Mouse (Mus musculus) gastrocnemius, adult 18-20 months (tissue): ENCODE measurements at regions not wholly inside any gene's neighbourhood (a gene's known extent, or its start where the extent isn't known, plus 50 kb on each side); places are given as distances from the start of the nearest gene placed in this dataset.
"Not testable (repeated sequence)": the region's sequence is repeated elsewhere in the genome, so short reads cannot be mapped to it uniquely, and the experiment has no call there.

Experiments
- DNase-seq: peaks from one replicate; pipeline ENCODE4 v3.0.0; 2021; ENCODE audit warnings: low spot score

DNA sequence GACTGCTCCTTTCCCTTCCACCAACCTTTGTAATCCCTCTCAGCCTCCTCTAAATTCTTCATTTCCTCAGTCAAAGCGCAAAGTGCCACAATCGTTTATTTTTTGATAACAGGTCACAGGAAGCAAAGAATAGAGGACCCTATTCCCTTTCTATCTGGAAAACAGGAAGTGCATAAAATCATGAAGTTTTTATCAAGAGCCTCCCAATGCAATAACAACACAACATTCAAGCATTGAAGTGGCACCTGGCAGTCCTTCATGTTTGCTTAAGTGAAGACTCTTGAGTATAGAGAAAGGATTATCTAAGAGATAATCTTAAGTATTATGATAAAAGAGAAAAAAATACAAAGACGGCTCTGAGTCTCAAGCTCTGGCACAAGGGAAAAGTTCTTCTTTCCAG lies 111.9 kb downstream of the Ibtk start:
- no peak for DNase-seq

DNA sequence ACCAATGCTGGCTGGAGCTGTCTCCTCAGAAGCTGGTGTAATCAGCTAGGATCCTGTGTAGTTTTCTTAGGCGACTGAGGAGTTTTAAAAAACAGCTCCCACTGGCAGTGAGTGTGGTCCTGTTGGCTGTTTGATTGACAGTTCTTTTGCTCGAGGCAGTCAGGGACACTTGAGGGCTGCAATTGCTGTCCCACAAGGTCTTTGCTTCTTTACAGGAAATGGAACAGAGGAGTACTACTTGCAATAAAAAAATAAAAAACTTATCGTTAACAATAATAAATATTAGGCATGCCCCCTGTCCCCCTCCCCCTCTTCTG lies 113.0 kb downstream of the Ibtk start:
- DNase-seq = no peak

DNA sequence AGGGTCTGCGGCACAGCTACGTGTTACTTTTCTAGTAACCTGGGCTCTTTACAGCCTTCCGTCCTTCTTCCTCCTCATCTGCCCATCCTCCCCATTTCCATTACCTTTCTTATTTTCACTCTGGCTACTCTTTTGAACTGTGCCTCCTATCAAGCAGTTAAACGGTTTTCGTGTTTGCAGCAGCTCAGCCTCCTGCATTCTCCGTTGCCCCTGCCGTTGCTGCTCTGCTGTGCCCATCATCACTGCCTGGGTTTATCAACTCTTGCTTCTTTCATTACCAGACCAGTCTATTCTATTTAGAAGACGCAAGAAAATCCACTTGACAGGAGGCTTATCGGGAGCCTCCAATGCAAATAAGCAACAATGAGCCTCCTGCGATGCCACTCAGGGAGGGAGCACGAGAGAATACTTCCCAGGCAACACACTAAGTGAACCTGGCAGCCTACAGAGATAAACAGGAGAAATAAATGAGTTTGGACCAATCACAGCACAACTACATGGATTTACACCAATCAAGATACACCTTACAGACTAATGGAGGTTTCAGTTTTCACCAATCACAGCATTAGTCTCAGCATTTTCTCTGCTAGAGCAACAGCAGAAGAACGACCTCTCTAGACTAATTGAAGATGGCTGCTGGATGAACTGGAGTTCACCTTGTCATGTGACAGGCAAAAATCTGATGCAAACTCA lies 113.5 kb downstream of the Ibtk start:
- no peak for DNase-seq

DNA sequence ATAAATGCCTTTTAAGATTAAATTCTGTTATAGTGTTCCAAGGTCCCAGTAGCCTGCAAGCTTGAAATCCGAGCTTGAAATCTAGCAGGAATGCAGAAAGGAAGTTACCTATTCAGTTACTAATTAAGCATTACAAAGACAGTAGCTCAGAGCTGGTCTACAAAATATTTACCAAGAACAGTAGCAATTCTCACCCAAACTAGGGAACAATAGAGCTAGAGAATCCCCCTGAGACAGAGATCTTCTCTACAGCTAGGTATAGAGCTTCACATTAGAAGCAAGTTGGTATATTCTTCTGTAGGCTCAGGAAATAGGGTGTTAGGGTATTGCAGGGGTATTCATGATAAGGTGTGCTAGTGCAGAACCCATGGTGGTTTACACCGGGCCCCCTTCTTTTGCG lies 114.3 kb downstream of the Ibtk start:
- DNase-seq = not testable (repeated sequence)

DNA sequence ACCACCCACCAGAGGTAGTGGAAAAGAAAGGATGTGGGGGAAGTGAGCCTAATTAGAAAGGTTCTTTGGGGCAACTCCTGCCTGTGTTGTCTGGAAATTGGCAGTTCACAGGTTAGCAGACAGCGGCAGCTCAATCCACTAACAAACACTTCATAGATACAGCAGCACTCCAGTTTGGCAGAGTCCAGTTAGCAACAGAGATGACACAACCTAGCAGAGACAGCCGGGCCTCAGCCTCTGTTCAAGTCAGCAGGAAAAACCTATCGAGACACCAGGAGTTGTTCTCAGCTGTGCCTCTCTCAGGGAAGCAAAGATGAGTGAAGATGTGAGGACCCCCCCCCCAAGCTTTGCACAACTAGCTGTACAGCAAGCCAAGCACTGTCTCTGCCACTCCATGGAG lies 131.2 kb downstream of the Ibtk start:
- DNase-seq = no peak

DNA sequence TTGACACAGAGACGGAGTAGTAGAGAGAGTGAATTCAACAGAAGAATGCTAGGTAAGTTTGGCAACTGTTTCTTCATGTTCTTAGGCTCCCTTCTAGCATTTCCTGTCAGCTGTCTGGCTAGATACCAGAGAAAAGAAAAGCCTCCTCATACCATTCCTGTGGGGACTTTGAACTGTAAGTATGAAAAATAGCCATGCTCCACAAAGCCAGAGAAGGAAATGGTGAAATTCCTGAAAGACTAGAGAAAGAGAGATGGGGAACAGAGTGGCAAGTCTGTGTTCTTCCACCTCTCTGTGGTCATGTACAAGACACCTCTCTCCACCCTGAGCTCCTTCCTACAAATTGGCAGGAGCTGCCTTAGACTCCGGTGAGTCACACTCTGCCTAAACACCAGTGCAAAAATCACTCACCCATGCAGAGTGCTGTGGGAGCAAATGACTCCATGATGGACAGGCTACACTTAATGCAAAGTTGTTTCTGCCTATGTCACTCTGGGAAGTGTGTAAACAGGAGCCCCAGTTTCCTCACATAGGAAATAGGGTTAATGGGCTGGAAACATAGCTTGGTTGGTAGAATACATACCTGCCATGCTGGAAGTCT lies 131.9 kb downstream of the Ibtk start:
- no peak for DNase-seq

DNA sequence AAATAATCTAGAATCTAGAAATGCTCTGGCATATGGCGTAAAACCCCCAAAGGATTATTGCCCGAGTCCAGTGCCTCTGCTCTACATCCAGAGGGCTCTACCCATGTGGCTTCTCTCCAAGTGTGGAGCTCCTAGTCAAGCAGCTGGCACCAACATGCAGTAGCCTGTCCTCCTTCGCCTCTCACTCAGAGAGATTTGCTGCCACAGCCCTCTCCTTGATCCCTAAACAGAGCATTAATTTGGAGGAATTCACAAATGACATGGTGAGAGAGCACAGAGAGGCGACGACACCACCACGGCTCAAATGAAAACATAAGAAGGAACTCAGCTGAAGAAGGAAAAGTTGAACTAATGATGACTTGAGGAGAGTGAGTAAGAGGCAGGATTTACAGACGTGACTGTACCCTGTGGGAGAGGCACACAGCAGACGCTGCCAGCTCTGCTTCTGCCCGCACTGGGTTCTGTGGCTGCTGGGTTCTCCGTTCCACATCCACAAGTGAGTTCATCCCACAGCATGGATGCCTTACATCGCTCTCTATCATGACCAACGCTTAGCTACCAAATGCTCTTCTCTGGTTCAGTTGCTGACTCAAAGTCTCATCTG lies 132.8 kb downstream of the Ibtk start:
- no peak for DNase-seq

DNA sequence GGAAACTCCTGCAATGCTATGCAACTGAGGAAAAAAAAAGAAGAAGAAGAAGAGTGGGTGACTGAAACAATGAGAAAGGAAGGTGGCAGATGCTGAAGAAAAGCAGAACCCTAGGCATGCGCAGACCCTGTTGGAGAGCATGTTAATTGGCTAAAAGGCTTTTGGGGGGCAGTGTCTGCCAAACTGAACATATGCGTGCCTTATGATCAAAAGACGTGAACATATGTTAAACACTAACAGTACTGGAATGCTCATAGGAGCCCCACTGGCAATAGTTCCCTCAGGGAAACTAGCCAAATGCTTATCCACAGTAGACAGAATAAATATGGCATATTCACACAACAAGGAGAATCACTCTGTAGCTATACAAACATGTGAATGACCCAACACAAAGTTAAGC lies 140.0 kb downstream of the Ibtk start:
- no peak for DNase-seq

DNA sequence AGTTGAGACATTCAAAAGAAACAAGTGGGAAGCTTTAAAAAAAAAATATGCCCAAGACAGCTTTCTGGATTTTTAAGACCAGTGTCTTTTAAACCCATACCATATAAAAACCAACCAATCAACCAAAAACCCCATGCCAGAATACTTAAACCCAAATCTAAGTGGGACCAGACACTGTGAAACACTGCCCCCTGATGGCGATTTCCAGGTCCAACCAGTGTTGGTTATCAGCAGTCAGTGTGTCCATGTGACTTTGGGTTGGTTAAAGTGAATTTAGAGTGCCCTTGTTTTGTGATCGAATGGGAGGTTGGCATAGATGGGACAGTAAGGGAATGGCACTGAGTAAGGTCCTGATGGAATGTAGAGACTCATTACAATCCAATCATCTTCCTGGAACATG lies 152.2 kb downstream of the Ibtk start:
- peak; percentile 27 for DNase-seq

DNA sequence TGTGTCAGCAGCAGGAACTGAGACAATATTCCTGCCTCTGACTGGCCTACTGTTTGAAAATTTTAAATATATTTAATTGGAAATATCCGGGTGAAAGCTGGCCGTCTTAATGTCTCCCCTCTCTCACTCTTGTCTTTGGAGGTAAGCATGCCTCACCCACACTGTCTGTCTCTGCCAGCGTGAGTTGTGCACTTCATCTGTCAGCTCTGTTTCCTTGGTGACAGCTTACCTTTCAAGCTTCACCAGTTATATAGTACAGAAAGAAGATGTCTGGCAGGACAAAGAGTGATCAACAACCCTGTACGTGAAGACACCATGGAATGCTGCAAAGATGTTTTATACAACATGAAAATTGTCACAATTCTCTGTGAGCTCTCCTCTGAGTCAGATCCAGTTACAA lies 155.3 kb downstream of the Ibtk start:
- DNase-seq = no peak

DNA sequence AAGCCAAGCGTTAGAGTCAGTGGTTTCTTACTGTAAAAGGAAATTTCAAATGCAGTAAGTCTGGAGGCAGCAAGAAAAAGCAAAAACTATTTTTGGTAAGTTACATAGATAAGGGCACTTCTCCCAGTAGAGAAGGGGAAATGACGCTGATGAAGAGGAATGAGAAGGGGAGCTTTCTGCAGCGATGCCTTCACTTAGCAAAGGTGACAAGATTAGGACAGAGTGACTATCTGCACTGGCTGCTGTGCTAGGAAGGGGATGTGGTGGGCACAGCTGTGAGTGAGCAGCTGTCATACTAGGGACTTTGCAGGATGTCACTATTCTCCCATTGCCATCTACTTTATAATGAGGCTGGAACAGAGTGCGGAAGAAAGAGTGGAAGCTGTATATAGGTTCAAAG lies 156.5 kb downstream of the Ibtk start:
- no peak for DNase-seq

DNA sequence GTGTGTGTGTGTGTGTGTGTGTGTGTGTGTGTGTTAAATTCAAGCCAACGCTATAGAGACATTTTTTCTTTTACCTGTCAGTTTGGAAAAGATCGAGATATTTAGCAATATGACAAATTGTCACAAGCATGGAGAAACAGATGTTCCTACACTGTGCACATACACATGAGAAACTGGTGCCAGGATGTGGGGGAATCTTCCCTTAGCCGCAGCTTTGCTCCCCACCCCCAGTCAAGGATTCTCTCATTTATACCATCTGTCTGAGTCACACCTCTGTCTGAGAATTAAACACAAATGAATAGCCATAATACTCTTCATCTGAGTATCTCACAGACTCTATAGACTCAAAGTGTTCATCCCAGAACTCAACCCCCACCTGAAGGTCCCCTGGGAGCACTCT lies 159.9 kb downstream of the Ibtk start:
- DNase-seq = no peak

DNA sequence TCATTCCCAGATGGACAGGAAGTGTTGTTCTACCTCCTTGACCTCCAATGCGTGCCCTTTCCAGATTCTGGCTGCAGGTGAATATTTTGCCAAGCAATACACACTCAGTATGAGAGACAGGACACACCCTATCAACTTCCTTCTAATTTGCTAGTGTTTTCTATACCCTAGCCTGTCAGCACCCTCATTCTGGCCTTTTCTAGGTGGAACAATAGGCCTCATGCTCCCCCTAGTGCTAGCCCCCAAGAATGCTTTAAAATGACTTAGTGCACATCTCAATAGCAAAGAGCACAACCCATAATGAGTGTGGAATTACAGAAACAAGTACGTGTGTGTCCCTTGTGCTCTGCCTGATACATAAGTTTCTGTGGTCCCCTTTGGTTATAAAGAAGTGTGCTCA lies 161.1 kb downstream of the Ibtk start:
- peak; percentile 30 for DNase-seq

DNA sequence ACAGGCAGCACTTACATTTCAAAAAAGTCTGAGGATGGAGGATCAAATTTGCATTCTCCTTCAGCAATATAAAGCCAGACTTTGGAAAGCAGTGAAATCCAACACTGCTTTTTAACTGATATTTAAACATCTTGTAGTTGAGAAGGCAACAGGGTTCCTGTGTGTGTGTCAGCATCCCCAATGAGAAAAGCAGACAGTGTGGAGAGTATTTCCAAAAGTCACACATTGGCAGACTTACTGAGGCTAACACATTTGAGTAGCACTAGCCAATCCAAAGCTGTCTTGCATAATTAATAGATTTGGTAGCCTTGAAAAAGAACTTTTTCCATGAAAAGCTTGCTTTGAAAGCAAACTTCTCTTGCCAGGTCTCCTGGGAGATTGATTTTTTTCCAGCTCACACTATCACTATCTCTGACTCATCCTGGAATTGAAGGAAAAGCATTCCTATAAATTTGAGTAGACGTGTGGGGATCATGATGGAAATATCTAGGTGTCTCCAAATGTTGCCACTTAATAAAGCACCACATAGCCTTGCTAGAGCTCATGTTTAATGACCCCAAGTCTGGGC lies 168.0 kb downstream of the Ibtk start:
- peak; percentile 12 for DNase-seq

DNA sequence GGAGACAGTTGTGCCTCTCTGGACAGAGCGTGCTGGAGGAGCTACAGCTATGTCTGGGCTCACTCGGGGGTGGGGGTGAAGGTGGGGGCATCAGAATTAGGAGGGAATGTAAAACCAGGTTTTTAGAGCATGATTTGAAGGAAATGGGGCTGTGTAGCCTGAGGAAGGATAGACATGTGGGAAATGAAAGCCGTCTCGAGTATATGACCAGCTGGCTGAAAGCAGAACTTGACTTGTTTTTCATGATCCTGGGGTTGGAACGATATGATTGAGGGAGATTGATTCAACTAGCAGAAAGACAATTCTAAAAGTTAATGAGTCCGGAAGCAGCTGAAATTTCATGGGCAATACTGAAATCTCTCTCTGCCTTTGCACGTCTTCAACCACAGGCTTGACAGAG lies 171.3 kb downstream of the Ibtk start:
- DNase-seq = no peak

DNA sequence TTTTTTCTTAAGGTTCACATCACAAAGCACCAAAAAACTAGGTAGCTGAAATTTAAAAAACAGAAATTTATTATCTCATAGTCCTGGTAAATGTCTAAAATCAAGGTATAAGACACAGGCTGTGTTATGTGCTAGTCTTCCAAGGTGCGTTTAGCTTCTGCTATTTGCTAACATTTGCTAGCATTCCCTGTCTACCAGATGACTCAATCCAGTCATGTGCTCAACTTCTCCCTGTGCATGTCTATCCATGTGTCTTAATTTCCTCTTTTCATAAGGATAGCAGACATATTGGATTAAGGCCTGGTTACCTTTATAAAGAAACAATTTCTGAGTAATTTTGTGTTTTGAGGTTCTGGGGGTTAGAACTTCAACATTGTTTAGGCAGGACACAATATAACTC lies 171.8 kb downstream of the Ibtk start:
- no peak for DNase-seq

DNA sequence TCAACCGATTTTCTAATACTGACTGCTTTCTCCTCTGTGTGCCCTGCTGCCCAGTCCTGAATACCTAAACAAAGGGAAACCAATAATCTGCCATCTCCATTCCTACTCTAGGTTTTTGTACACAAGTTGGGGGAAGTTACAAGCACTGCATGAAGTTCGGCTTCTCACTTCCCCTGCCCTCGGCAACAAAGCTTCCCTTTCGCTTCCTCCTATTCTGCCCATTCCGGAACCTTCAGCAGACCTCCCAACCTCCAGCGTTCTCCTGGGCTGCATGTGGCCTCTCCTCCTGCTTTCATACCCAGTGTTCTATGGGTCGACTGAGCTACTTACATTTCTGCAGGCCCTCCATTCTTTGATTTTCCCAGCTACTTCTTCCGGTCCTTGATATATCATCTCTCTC lies 180.3 kb downstream of the Ibtk start:
- DNase-seq = peak; percentile 12

DNA sequence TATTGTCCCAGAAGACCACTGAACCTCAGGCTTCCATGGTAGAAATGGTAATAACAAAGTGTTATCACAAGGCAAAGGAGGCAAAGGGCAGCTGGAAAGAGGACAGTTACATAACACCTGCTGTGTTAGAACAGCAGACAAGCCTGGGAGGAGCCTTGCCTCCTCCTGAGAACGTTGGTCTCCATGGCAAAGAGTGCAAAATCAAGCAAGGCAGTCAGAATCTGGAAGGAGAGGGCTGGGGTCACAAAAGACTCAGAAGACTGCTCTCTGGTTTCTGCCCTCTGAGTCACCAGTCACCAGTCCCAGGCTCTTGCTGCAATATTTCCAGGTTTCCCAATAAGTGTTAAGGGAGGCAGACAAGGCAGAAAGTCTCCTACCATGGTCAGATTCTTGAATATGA lies 197.3 kb downstream of the Ibtk start:
- no peak for DNase-seq

DNA sequence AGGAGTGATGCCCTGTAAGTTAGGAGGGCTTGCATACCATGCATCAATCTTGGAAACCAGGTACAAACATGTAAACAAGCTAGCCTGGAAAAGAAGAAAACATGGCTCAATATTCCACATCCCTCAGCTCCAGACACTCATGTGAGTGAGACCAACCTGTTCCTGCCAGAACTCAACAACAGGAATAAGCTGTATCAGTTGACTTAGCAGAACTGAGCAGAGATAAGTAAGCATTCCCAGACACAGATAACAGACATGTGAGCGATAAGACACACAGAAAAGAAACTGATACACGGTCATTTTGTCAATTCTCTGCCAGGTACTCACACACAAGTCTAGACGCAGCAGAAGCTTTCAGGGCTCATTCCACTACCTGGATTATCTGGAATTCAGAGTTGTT lies 198.7 kb downstream of the Ibtk start:
- DNase-seq = no peak

DNA sequence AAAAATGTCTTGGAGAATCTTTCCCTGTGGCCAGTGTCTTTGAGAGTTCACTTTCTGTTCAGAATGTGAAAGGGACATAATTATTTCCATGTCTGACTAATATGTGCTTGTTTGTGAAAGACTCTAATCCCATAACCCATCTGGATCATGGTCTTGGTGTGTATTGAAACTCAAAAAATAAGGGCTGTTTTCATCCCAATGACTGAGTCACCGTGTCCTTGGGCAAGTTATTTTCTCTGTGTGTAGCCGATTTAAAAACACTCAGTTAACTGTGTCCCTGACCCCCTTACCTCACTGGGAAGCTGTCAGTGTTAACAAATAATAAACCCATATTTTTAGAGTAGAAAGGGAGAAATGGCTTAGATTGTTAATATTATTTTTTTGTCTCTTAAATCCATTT lies 202.9 kb downstream of the Ibtk start:
- peak; percentile 14 for DNase-seq

DNA sequence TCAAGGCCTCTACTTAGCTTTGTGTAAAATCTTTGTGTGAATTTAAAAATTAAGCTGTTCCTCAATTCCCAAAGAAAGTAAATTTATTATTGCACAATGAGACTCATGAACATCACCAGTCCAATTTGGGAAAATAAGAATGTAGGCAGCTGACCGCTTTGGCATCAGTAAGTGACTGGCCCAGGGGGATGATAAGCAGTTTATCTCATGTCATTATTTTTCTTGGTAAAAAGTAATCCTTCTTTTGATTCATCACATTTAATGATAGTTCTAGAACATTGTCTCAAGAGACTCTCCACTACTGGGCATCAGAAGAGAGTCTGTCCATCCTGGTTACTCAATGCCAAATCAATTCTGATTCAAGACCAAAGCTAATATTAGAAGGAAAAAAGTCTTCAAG lies 203.6 kb downstream of the Ibtk start:
- peak; percentile 27 for DNase-seq

DNA sequence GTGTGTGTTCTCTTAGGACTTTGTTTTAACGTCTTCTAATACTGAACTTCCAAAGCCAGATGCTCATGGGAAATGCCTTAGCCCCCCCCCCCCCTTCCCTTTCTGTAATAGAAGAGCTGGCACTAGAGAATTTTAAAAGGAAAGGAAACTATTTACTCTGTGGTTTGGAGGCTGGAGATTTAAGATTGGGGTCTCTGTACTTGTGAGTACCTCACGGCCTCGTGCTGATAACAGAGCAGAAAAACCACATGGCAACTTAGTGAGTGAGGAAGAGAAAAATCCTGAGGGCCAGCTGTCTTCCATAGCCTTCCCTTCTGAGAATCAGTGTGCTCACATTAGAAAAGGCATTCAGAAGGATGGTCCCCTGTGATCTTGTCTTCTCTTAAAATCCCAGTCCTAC lies 210.6 kb downstream of the Ibtk start:
- DNase-seq = no peak

DNA sequence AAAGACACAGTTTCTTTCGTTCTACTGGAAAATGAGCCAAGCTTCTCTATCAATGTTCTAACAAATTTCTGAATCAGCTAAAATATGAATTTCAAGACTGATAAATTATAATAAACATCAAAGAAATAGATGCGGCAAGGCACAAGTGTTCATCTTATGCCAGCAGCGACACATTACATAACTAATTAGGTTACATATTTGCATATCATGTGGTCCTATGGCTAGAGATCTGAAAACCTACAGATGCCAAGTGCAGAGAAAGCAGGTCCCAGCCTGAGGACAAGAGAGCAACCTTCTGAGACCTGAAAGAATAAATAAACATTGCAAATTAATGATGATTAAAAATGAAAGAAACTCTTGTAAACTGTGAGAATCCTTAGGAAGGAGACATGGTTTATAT lies 201.3 kb upstream of the Tent5a start:
- no peak for DNase-seq
